Mouse (Mus musculus) liver, embryonic 13.5 days (tissue): ENCODE measurements around the gene Nkx2-5. TPM values are rescaled to one million over a fixed set of nuclear protein-coding genes. Genes with fewer than 3 reads are reported as not detected.
A peak's percentile ranks its signal among the peaks of the same experiment; 100 is the strongest.

Source experiments
- ATAC-seq: fragments of 200-750 bp; cut with Nextera tagmentation; 2 replicates; pipeline ENCODE4 v1.8.0; 2017; ENCODE audit warnings: low read depth, mild to moderate bottlenecking, moderate number of reproducible peaks, moderate library complexity
- DNase-seq: peaks from one replicate; pipeline ENCODE4 v3.0.0; 2022
- H3K27ac ChIP-seq: fragments of 300-500 bp; sonication (generic); 2 replicates; pipeline ENCODE4 v1.5.1; 2015; ENCODE audit warnings: moderate library complexity, mild to moderate bottlenecking, inconsistent platforms
- H3K27me3 ChIP-seq: fragments of 300-500 bp; sonication (generic); 2 replicates; pipeline ENCODE4 v1.6.1; 2015; ENCODE audit warnings: mild to moderate bottlenecking, inconsistent platforms
- H3K36me3 ChIP-seq: fragments of 300-500 bp; sonication (generic); 2 replicates; pipeline ENCODE4 v1.6.1; 2015; ENCODE audit warnings: mild to moderate bottlenecking, inconsistent platforms
- H3K4me1 ChIP-seq: fragments of 300-500 bp; sonication (generic); replicated peaks from 2 replicates; pipeline ENCODE4 v1.6.1; 2015; ENCODE audit warnings: inconsistent platforms
- H3K4me2 ChIP-seq: fragments of 300-500 bp; sonication (generic); 2 replicates; pipeline ENCODE4 v1.6.1; 2015; ENCODE audit warnings: inconsistent platforms, mild to moderate bottlenecking, moderate library complexity
- H3K4me3 ChIP-seq: fragments of 300-500 bp; sonication (generic); replicated peaks from 2 replicates; pipeline ENCODE4 v1.5.1; 2015; ENCODE audit warnings: mild to moderate bottlenecking, inconsistent platforms
- H3K9ac ChIP-seq: fragments of 300-500 bp; sonication (generic); 2 replicates; pipeline ENCODE4 v1.6.1; 2015; ENCODE audit warnings: mild to moderate bottlenecking, inconsistent platforms
- H3K9me3 ChIP-seq: fragments of 300-500 bp; sonication (generic); replicated peaks from 2 replicates; pipeline ENCODE4 v1.6.1; 2016; ENCODE audit warnings: inconsistent platforms
- WGBS: fragments of 180-500 bp; shearing (Covaris S2); methylation state at CpG from one replicate; pipeline ENCODE4 v1.1.7; 2015; ENCODE audit not compliant: insufficient replicate concordance; 5-methylcytosine and 5-hydroxymethylcytosine counted together
- polyA plus RNA-seq: library from polyadenylated mRNA; unstranded; fragments of >200 nt; fragmentation: Nextera tagmentation; extraction: Ambion mirVana; gene quantifications from 2 replicates; pipeline ENCODE4 v1.2.1, GENCODE M21; 2015

The Nkx2-5 gene
- polyA plus RNA-seq, 1 experiment from 2014 or later: not detected

- ATAC-seq (no peak), DNase-seq (no peak)
- Histone ChIP-seq H3K9ac (no peak overlapping the region), H3K4me2 (no peak overlapping the region), H3K4me3 (no peak overlapping the region), H3K36me3 (peaks cover 14% of the 10 kb centered on the region; the same call in 1 of the 2 replicates), H3K27me3 (no peaks in the 10 kb centered on the region), H3K27ac (no peak overlapping the region), H3K4me1 (0 out of 2 replicates have a peak, but pooled peaks cover under 1% of the 10 kb centered on the region), H3K9me3 (no peaks in the 10 kb centered on the region)
- 85% methylated on average over 7 of the region's 7 CpGs for WGBS
Observed at GRCm38 (mm10) chr17:26877927-26878326, 33.1 kb upstream of the Nkx2-5 start.

GRCm38 (mm10) chr17:26874542-26874941, 29.7 kb upstream of the Nkx2-5 start:
- WGBS: 76% methylated on average over 11 of the region's 11 CpGs
- Histone ChIP-seq H3K4me3 (no peak overlapping the region), H3K27ac (no peak overlapping the region), H3K4me1 (no peaks in the 10 kb centered on the region), H3K27me3 (no peaks in the 10 kb centered on the region), H3K9ac (no peak overlapping the region), H3K4me2 (no peak overlapping the region), H3K36me3 (0 out of 2 replicates have a peak, but pooled peaks cover 4% of the 10 kb centered on the region), H3K9me3 (no peaks in the 10 kb centered on the region)
- ATAC-seq (no peak), DNase-seq (no peak)

GRCm38 (mm10) chr17:26873502-26873901, 28.7 kb upstream of the Nkx2-5 start:
- no peak overlapping the region for H3K9ac ChIP-seq
- H3K4me1 ChIP-seq: no peaks in the 10 kb centered on the region
- ATAC-seq (no peak), DNase-seq (no peak)
- no peaks in the 10 kb centered on the region for H3K36me3 ChIP-seq
- WGBS: 66% methylated on average over 8 of the region's 8 CpGs
- H3K4me2 ChIP-seq: no peak overlapping the region
- H3K27me3 ChIP-seq: no peaks in the 10 kb centered on the region
- no peak overlapping the region for H3K4me3 ChIP-seq
- H3K9me3 ChIP-seq: no peaks in the 10 kb centered on the region
- no peak overlapping the region for H3K27ac ChIP-seq

DNA sequence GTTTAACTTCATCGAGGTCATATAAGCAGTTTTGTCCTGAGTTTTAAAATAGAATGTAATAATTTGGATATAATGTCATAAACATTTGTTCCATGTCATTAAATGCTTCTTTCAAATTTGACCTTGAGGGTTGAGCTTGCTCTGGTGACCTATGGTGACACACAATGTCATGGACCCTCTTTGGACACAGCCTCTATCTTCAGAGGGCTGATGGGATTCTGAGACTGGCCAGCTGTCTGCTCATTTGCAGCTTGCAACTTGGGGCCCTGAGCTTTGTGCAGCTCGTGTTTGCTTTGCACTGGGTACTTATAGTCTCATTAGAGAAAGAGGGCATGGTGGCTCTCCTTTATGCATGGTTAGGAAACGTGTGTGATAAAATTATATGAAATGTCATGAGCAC, 28.1 kb upstream of the Nkx2-5 start:
- Histone ChIP-seq H3K27me3 (no peaks in the 10 kb centered on the region), H3K9ac (no peak overlapping the region), H3K4me2 (no peak overlapping the region), H3K9me3 (no peaks in the 10 kb centered on the region), H3K27ac (no peak overlapping the region), H3K4me3 (no peak overlapping the region), H3K36me3 (no peaks in the 10 kb centered on the region), H3K4me1 (no peaks in the 10 kb centered on the region)
- no peak for ATAC-seq
- 55% methylated on average over 3 of the region's 3 CpGs for WGBS
- DNase-seq: no peak

DNA sequence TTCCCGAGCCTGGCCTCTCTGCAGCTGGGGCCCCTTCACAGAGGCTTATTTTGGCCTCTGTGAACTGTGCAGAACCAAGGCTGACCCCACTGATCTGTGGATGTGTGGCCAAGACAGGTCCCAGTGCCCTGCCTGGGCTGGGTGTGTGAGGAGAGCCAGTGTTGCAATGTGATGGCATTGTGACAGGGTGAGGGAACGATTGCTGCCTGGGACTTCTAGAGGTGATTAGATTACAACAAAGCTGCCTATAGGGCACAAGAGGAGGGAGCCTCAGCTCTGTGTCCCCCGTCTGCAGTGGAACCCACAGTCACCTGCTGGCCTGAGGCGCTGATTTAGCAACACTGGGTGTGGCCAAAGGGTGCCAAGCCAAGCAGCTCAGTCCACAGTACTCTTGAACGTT, 23.9 kb upstream of the Nkx2-5 start:
- H3K27ac ChIP-seq: no peak overlapping the region
- no peak for ATAC-seq

DNA sequence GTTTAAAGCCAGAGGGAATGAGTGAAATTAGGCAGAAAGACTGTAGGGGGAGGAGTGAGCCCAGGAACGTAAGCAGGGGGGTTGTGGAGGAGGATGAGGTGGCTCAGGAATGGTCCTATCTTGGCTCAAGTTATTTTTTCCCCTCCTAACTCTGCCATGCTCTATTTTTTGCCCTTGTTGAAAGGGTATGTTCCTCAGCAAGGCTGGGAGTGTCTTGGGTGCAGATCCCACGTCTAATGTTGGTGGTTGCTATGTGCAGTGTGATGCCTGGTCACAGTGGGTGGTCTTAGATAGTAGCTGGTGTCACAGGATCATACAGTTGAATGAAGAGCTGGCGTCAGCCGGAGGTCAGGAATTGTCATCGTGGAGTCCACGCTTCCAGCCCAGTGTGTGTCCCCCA, 20.3 kb upstream of the Nkx2-5 start:
- Histone ChIP-seq H3K4me2 (no peak overlapping the region), H3K4me1 (no peaks in the 10 kb centered on the region), H3K9me3 (0 out of 2 replicates have a peak, but pooled peaks cover 5% of the 10 kb centered on the region), H3K9ac (no peak overlapping the region), H3K4me3 (no peak overlapping the region), H3K27ac (no peak overlapping the region), H3K27me3 (peaks cover 40% of the 10 kb centered on the region), H3K36me3 (no peaks in the 10 kb centered on the region)
- DNase-seq: no peak
- ATAC-seq: no peak
- 59% methylated on average over 6 of the region's 6 CpGs for WGBS

More for the DNA sequence above, 23.9 kb upstream of the Nkx2-5 start:
- DNase-seq: no peak
- no peak overlapping the region for H3K4me2 ChIP-seq
- no peaks in the 10 kb centered on the region for H3K36me3 ChIP-seq
- H3K4me1 ChIP-seq: no peaks in the 10 kb centered on the region
- no peaks in the 10 kb centered on the region for H3K9me3 ChIP-seq
- WGBS: 18% methylated on average over 5 of the region's 5 CpGs
- H3K4me3 ChIP-seq: no peak overlapping the region
- peaks cover 16% of the 10 kb centered on the region; the same call in 1 of the 2 replicates for H3K27me3 ChIP-seq
- H3K9ac ChIP-seq: no peak overlapping the region

GRCm38 (mm10) chr17:26864343-26864742, 19.5 kb upstream of the Nkx2-5 start:
- 22% methylated on average over 5 of the region's 5 CpGs for WGBS
- 0 out of 2 replicates have a peak, but pooled peaks cover 5% of the 10 kb centered on the region for H3K9me3 ChIP-seq
- H3K27ac ChIP-seq: no peak overlapping the region

GRCm38 (mm10) chr17:26861793-26862192, 17.0 kb upstream of the Nkx2-5 start:
- no peak overlapping the region for H3K9ac ChIP-seq
- H3K36me3 ChIP-seq: no peaks in the 10 kb centered on the region
- H3K4me3 ChIP-seq: no peak overlapping the region
- no peak overlapping the region for H3K4me2 ChIP-seq
- ATAC-seq (no peak), DNase-seq (no peak)
- H3K27me3 ChIP-seq: peaks cover 69% of the 10 kb centered on the region
- 59% methylated on average over 4 of the region's 4 CpGs for WGBS
- H3K9me3 ChIP-seq: 0 out of 2 replicates have a peak, but pooled peaks cover 5% of the 10 kb centered on the region
- H3K27ac ChIP-seq: no peak overlapping the region
- H3K4me1 ChIP-seq: no peaks in the 10 kb centered on the region

More at GRCm38 (mm10) chr17:26864343-26864742, 19.5 kb upstream of the Nkx2-5 start:
- Histone ChIP-seq H3K4me2 (no peak overlapping the region), H3K4me3 (no peak overlapping the region), H3K36me3 (no peaks in the 10 kb centered on the region), H3K27me3 (peaks cover 47% of the 10 kb centered on the region), H3K4me1 (no peaks in the 10 kb centered on the region), H3K9ac (no peak overlapping the region)
- no peak for DNase-seq
- ATAC-seq: no peak

- DNase-seq (no peak), ATAC-seq (no peak)
- WGBS: 7% methylated on average over 6 of the region's 6 CpGs
Observed at GRCm38 (mm10) chr17:26861383-26861782, 16.6 kb upstream of the Nkx2-5 start.

DNA sequence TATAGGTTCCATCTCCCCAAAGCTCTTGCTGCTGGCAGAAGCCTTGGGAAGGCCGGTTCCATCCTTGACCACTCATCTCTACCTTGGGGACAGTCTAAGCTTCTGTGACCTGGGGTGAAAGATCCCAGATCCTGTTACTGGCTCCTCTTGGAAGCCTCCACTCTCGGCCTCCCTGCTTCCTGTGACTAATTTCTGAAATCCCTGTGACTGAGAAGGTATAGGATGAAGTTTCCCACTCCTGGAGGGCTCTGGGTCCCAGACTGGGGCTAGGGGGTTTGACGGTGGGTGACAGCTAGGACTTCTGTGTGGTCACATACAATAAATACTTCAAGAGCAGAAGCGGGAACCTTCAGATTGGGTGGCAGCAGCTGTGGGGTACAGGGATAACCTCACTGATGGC, 16.1 kb upstream of the Nkx2-5 start:
- Histone ChIP-seq H3K4me2 (no peak overlapping the region), H3K4me1 (no peaks in the 10 kb centered on the region), H3K36me3 (no peaks in the 10 kb centered on the region), H3K27me3 (peaks cover 78% of the 10 kb centered on the region), H3K9me3 (0 out of 2 replicates have a peak, but pooled peaks cover 5% of the 10 kb centered on the region), H3K27ac (no peak overlapping the region), H3K4me3 (no peak overlapping the region), H3K9ac (no peak overlapping the region)
- ATAC-seq (no peak), DNase-seq (no peak)
- 22% methylated on average over 4 of the region's 4 CpGs for WGBS

More at GRCm38 (mm10) chr17:26861383-26861782, 16.6 kb upstream of the Nkx2-5 start:
- Histone ChIP-seq H3K4me1 (no peaks in the 10 kb centered on the region), H3K4me3 (no peak overlapping the region), H3K9ac (no peak overlapping the region), H3K36me3 (no peaks in the 10 kb centered on the region), H3K27me3 (peaks cover 73% of the 10 kb centered on the region), H3K9me3 (0 out of 2 replicates have a peak, but pooled peaks cover 5% of the 10 kb centered on the region), H3K4me2 (no peak overlapping the region), H3K27ac (no peak overlapping the region)

DNA sequence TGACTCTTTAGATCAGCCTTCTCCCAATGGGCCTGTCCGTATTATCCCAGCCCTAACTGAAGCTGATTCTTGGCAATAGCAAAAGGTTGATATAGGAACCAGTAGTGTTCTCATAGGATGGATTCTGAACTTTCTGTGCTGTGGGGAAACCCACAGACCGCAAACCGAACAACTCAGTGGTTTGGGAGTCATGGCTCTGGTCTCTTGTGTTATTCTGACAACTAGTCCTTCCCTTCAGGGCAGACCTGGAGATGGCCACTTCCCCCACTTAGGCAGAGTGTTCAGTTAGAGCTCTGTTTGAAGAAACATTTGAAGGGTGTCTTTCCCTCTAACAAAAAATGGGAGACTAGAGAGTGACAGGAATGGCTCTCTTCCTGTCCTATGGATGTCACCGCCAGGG, 7.5 kb upstream of the Nkx2-5 start:
- Histone ChIP-seq H3K4me2 (no peak overlapping the region), H3K27me3 (peaks cover 93% of the 10 kb centered on the region), H3K4me1 (peaks cover 14% of the 10 kb centered on the region), H3K27ac (no peak overlapping the region), H3K9ac (no peak overlapping the region), H3K4me3 (no peak overlapping the region), H3K9me3 (no peaks in the 10 kb centered on the region), H3K36me3 (no peaks in the 10 kb centered on the region)
- ATAC-seq (no peak), DNase-seq (no peak)
- 11% methylated on average over 4 of the region's 4 CpGs for whole genome bisulfite sequencing

- Histone ChIP-seq H3K36me3 (no peaks in the 10 kb centered on the region), H3K4me3 (no peak overlapping the region), H3K4me2 (peak overlapping the region; percentile 51; the same call in 1 of the 2 replicates), H3K4me1 (peaks cover 14% of the 10 kb centered on the region), H3K27me3 (peaks cover 92% of the 10 kb centered on the region), H3K27ac (no peak overlapping the region), H3K9ac (no peak overlapping the region), H3K9me3 (no peaks in the 10 kb centered on the region)
- DNase-seq (no peak), ATAC-seq (no peak)
- 10% methylated on average over 8 of the region's 8 CpGs for WGBS
Observed at GRCm38 (mm10) chr17:26851136-26851460, 6.3 kb upstream of the Nkx2-5 start.
